Mouse (Mus musculus): ENCODE measurements around the gene Deup1.

- TF ChIP-seq ZNF384 (IDR thresholded peaks at IDR 0.05; ENCODE audit: low read depth, low read length) (no peak), HCFC1 (IDR thresholded peaks at IDR 0.05; ENCODE audit: borderline replicate concordance, insufficient read depth, low read length) (no peak), MAFK (IDR thresholded peaks at IDR 0.05; ENCODE audit: insufficient read depth, low read depth, low read length) (no peak), ZC3H11A (IDR thresholded peaks at IDR 0.05; ENCODE audit: borderline replicate concordance, low read depth, low read length) (no peak), CHD2 (IDR thresholded peaks at IDR 0.05; ENCODE audit: low read depth, low read length) (no peak)
Measured at GRCm38 (mm10) chr9:15670002-15670527, 42.3 kb upstream of the Deup1 start.
